Mouse (Mus musculus): ENCODE measurements around the gene Grb10. TPM values are rescaled to one million over a fixed set of nuclear protein-coding genes. Genes with fewer than 3 reads are reported as not detected.

The Grb10 gene
- polyA plus RNA-seq, 1 experiment from 2014 or later = 84.1 TPM

Other genes starting within 250 kb of the Grb10 start
- gene Fignl1, start 229.7 kb downstream of the Grb10 start, polyA plus RNA-seq (2015; fragmentation: Nextera tagmentation; extraction: Ambion mirVana) = 8.7 and 19.6 TPM in 2 replicates
- 4.7 and 5.5 TPM in 2 replicates for gene Ddc, start 140.5 kb downstream of the Grb10 start, polyA plus RNA-seq (2015; fragmentation: Nextera tagmentation; extraction: Ambion mirVana)